Mouse (Mus musculus) left cerebral cortex, adult 2 months (tissue): ENCODE data around the gene Adora3. TPM values are rescaled to one million over a fixed set of nuclear protein-coding genes. Genes with fewer than 3 reads are reported as not detected.

Experiments
- DNase-seq, 2 experiments: peaks; one replicate each; pipeline ENCODE4 v3.0.0; 2021 to 2022; ENCODE audit warnings: low spot score in 2 of 2, mixed read lengths in 1 of 2; ENCODE audit errors: extremely low spot score in 1 of 2
- H3K27ac ChIP-seq: fragments of 200-600 bp; 2 replicates; pipeline ENCODE4 v1.8.1; 2022
- H3K4me3 ChIP-seq: fragments of 200-600 bp; 2 replicates; pipeline ENCODE4 v1.8.1; 2022
- CTCF ChIP-seq: fragments of 200-600 bp; IDR thresholded peaks from 2 replicates; pipeline ENCODE4 v1.8.1; 2022; ENCODE audit warnings: antibody characterized with exemption, mild to moderate bottlenecking, moderate library complexity
- intact Hi-C: fragments of 180-260 bp; cut with DNase I; formaldehyde crosslinking; loops from one replicate; pipeline ENCODE4 v1.15.1; 2025
- total RNA-seq, 2 experiments: library from RNA; stranded (reverse); gene quantifications; 2 replicates each; pipeline ENCODE4 v1.2.3; 2021

Gene Adora3
- total RNA-seq, 2 experiments from 2014 or later: 0.66 to 1.1 TPM

GRCm38 (mm10) chr3:105894601-105895592 lies 24.2 kb downstream of the Adora3 start:
- intact Hi-C loops: loop anchor here (5.0 kb wide), 3 partner anchors 38 to 208 kb away; partner anchors contain the start of genes Ddx20 and Rap1a
- Histone ChIP-seq H3K4me3 (no peak overlapping the region), H3K27ac (peak overlapping the region; percentile 28; the same call in 1 of the 2 replicates)
- DNase-seq: peak; percentile 46 to 54
- TF ChIP-seq CTCF: peak; percentile 48

- intact Hi-C loops: loop anchor here (5.0 kb wide), 2 partner anchors 95 to 210 kb away; partner anchors contain the start of genes Ddx20 and Rap1a
- TF ChIP-seq CTCF: no peak
- DNase-seq: no peak
- H3K4me3 ChIP-seq: no peak overlapping the region
- H3K27ac ChIP-seq: no peak overlapping the region
Measured at GRCm38 (mm10) chr3:105896811-105897210, 26.2 kb downstream of the Adora3 start.

- Histone ChIP-seq H3K4me3 (no peak overlapping the region), H3K27ac (no peak overlapping the region)
- TF ChIP-seq CTCF: no peak
- intact Hi-C loops: loop anchor here (2.0 to 5.0 kb wide), 4 partner anchors 96 to 211 kb away; partner anchors contain the start of genes Ddx20 and Rap1a
- DNase-seq: no peak
Measured at GRCm38 (mm10) chr3:105898325-105898724, 27.7 kb downstream of the Adora3 start.

GRCm38 (mm10) chr3:105898861-105899260 lies 28.2 kb downstream of the Adora3 start:
- H3K4me3 ChIP-seq: no peak overlapping the region
- no peak overlapping the region for H3K27ac ChIP-seq
- no peak for DNase-seq
- TF ChIP-seq CTCF: no peak
- intact Hi-C loops: loop anchor here (1.0 to 5.0 kb wide), 5 partner anchors 97 to 225 kb away; partner anchors contain the start of genes Ddx20 and Rap1a

GRCm38 (mm10) chr3:105899394-105900147 lies 28.9 kb downstream of the Adora3 start:
- no peak overlapping the region for H3K4me3 ChIP-seq
- intact Hi-C loops: loop anchor here (1.0 to 5.0 kb wide), 5 partner anchors 97 to 225 kb away; partner anchors contain the start of genes Ddx20 and Rap1a
- peak; percentile 80 to 85 for DNase-seq
- H3K27ac ChIP-seq: no peak overlapping the region
- TF ChIP-seq CTCF: peak; percentile 97

- TF ChIP-seq CTCF: no peak
- DNase-seq: no peak
- no peak overlapping the region for H3K4me3 ChIP-seq
- intact Hi-C loops: no loop called here
- no peak overlapping the region for H3K27ac ChIP-seq
Measured at GRCm38 (mm10) chr3:105900266-105900665, 29.6 kb downstream of the Adora3 start.

GRCm38 (mm10) chr3:105900716-105901115 lies 30.1 kb downstream of the Adora3 start:
- Histone ChIP-seq H3K4me3 (no peak overlapping the region), H3K27ac (no peak overlapping the region)
- intact Hi-C loops: no loop called here
- no peak for TF ChIP-seq CTCF
- DNase-seq: no peak

GRCm38 (mm10) chr3:105901468-105901867 lies 30.8 kb downstream of the Adora3 start:
- no peak overlapping the region for H3K27ac ChIP-seq
- DNase-seq: no peak
- no peak overlapping the region for H3K4me3 ChIP-seq
- intact Hi-C loops: no loop called here
- no peak for TF ChIP-seq CTCF

- no peak for TF ChIP-seq CTCF
- Histone ChIP-seq H3K4me3 (no peak overlapping the region), H3K27ac (no peak overlapping the region)
- intact Hi-C loops: no loop called here
- no peak for DNase-seq
Measured at GRCm38 (mm10) chr3:105904213-105904612, 33.6 kb downstream of the Adora3 start.

- no peak for TF ChIP-seq CTCF
- Histone ChIP-seq H3K4me3 (no peak overlapping the region), H3K27ac (no peak overlapping the region)
- DNase-seq: no peak
- intact Hi-C loops: no loop called here
Measured at GRCm38 (mm10) chr3:105904721-105905120, 34.1 kb downstream of the Adora3 start.

GRCm38 (mm10) chr3:105907956-105908655 lies 37.4 kb downstream of the Adora3 start:
- DNase-seq: no peak
- no peak overlapping the region for H3K27ac ChIP-seq
- TF ChIP-seq CTCF: no peak
- intact Hi-C loops: no loop called here
- no peak overlapping the region for H3K4me3 ChIP-seq
